Mouse (Mus musculus) olfactory bulb, adult 2 months (tissue): ENCODE results near the gene 2610301B20Rik.

ENCODE experiments used
- CTCF ChIP-seq: fragments of 200-500 bp; IDR thresholded peaks from 2 replicates; pipeline ENCODE4 v1.5.1; 2012; ENCODE audit warnings: low read depth, mild to moderate bottlenecking, low read length, moderate library complexity; ENCODE audit not compliant: insufficient read depth
- POLR2A ChIP-seq: fragments of 200-500 bp; IDR thresholded peaks from 2 replicates; pipeline ENCODE4 v1.6.1; 2012; ENCODE audit warnings: mild to moderate bottlenecking, low read depth, low read length, moderate library complexity; ENCODE audit not compliant: insufficient read depth

- no peak for TF ChIP-seq POLR2A
- no peak for TF ChIP-seq CTCF
Measured at GRCm38 (mm10) chr4:10849812-10850211, 24.5 kb upstream of the 2610301B20Rik start.
